Comparison of ENCODE assay signal across 37 mouse cellular contexts in the genomic region with DNA sequence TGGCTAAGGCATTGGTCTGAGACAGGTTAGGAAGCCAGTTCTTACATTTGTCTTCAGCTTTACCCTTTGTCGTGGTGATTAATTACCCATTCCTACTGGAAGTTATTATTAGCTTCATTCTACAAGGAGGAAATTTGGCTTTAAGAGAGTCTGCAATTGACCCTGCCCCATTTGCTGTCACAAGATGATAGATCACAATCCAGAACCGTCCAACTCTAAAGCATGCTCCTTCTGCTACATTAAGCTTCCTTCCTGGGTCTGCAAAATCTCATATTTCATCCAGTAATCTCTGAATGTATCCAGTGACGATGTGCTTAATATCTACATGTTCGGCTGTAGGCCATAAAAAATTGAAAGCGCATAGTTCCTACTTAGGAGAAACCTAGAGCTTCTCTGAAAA. TPM values are rescaled to one million over a fixed set of nuclear protein-coding genes. Genes with fewer than 3 reads are reported as not detected.
DNase-seq lines count a peak whose midpoint lies in the region; ATAC-seq and TF ChIP-seq lines count a peak whose summit lies in the region.
"Had no signal": no experiment of that assay in that cellular context is flagged by ENCODE, and none has a peak within 500 bp of the region (broad histone marks: within the 10 kb centered on the region; RNA-seq: fewer than 3 reads in every experiment).

No protein-coding gene starts in this region.

- no peaks in the 10 kb centered on the region for H3K36me3 ChIP-seq in kidney, adult 2 months (ENCODE audit: control insufficient read depth, insufficient read depth, low read length)
- no peaks in the 10 kb centered on the region for H3K36me3 ChIP-seq in kidney, embryonic 16.5 days (ENCODE audit: insufficient read depth, low read length)
- no peaks in the 10 kb centered on the region for H3K36me3 ChIP-seq in lung, embryonic 14.5 days (ENCODE audit: insufficient read depth)
- H3K36me3 ChIP-seq: embryonic facial prominence, embryonic 12.5 days; embryonic facial prominence, embryonic 15.5 days; G1E; hindbrain, embryonic 12.5 days; hindbrain, embryonic 15.5 days had no signal

- TF ChIP-seq POLR2A in kidney, adult 2 months (IDR thresholded peaks at IDR 0.05; ENCODE audit: low read depth, low read length) = no peak

- WGBS in kidney, adult 2 months = 30% methylated on average over 5 of the region's 5 CpGs
- 22% methylated on average over 5 of the region's 5 CpGs for WGBS in kidney, embryonic 16.5 days
- WGBS in lung, embryonic 14.5 days = 40% methylated on average over 5 of the region's 5 CpGs

- H3K4me3 ChIP-seq in kidney, adult 2 months (ENCODE audit: insufficient read depth, low read depth, low read length) = no peak overlapping the region
- no peak overlapping the region for H3K4me3 ChIP-seq in kidney, embryonic 16.5 days (ENCODE audit: low read length)
- H3K4me3 ChIP-seq in lung, embryonic 14.5 days (ENCODE audit: low read depth, low read length) = no peak overlapping the region
- H3K4me3 ChIP-seq: embryonic facial prominence, embryonic 12.5 days; embryonic facial prominence, embryonic 15.5 days; gastrocnemius, adult 2 months; hindbrain, embryonic 12.5 days; hindbrain, embryonic 15.5 days had no signal

- peak; percentile 65; the same call in 1 of the 2 replicates for ATAC-seq in kidney, embryonic 16.5 days (ENCODE audit: low FRiP score, low TSS enrichment)
- no peak for ATAC-seq in lung, embryonic 14.5 days (ENCODE audit: insufficient read depth)
- ATAC-seq: forebrain, embryonic 14.5 days; forebrain, postnatal 0 days; Patski had no signal

- no peaks in the 10 kb centered on the region for H3K4me1 ChIP-seq in kidney, adult 2 months (ENCODE audit: control insufficient read depth, insufficient read depth, low read length)
- H3K4me1 ChIP-seq in kidney, embryonic 16.5 days (ENCODE audit: insufficient read depth, low read length) = 0 out of 2 replicates have a peak, but pooled peaks cover 4% of the 10 kb centered on the region
- no peaks in the 10 kb centered on the region for H3K4me1 ChIP-seq in lung, embryonic 14.5 days (ENCODE audit: insufficient read depth)
- H3K4me1 ChIP-seq: embryonic facial prominence, embryonic 12.5 days; embryonic facial prominence, embryonic 15.5 days; hindbrain, embryonic 12.5 days; hindbrain, embryonic 15.5 days had no signal

- DNase-seq in kidney, adult 2 months = peak; percentile 1
- no peak for DNase-seq in kidney, adult 9 months
- DNase-seq in kidney, postnatal 36 days = no peak
- DNase-seq in lung, embryonic 14.5 days = peak; percentile 13
- no peak for DNase-seq in lung, postnatal 36 days
- DNase-seq in kidney, postnatal 4 days = peak; percentile 7 to 14
- DNase-seq in adrenal gland, postnatal 10 days = no peak
- DNase-seq: adrenal gland, postnatal 14 days; B cell, adult 2 months; cerebellum, adult 11 months; cerebellum, adult 2 months; cerebellum, adult 9-11 months; cerebellum, postnatal 25 days; forebrain, postnatal 0 days; gastrocnemius, adult 2 months; gastrocnemius, postnatal 14 days; heart, adult 11 months had no signal

- no peaks in the 10 kb centered on the region for H3K27me3 ChIP-seq in kidney, adult 2 months (replicated peaks; ENCODE audit: control insufficient read depth, insufficient read depth, low read length)
- H3K27me3 ChIP-seq in kidney, embryonic 16.5 days (ENCODE audit: insufficient read depth, low read length) = no peaks in the 10 kb centered on the region
- no peaks in the 10 kb centered on the region for H3K27me3 ChIP-seq in lung, embryonic 14.5 days (ENCODE audit: insufficient read depth, low read length)
- H3K27me3 ChIP-seq: CH12.LX; embryonic facial prominence, embryonic 12.5 days; embryonic facial prominence, embryonic 15.5 days; hindbrain, embryonic 12.5 days; hindbrain, embryonic 15.5 days; Patski had no signal

- no peak overlapping the region for H3K27ac ChIP-seq in kidney, adult 2 months (ENCODE audit: insufficient read depth, low read depth, low read length)
- no peak overlapping the region for H3K27ac ChIP-seq in kidney, embryonic 16.5 days (ENCODE audit: low read length)
- no peak overlapping the region for H3K27ac ChIP-seq in lung, embryonic 14.5 days (ENCODE audit: low read depth)
- H3K27ac ChIP-seq: embryonic facial prominence, embryonic 12.5 days; embryonic facial prominence, embryonic 15.5 days; gastrocnemius, adult 2 months; hindbrain, embryonic 12.5 days; hindbrain, embryonic 15.5 days had no signal

- H3K9me3 ChIP-seq in kidney, embryonic 16.5 days (ENCODE audit: low read length) = no peaks in the 10 kb centered on the region
- H3K9me3 ChIP-seq in lung, embryonic 14.5 days (ENCODE audit: low read depth, low read length) = no peaks in the 10 kb centered on the region
- H3K9me3 ChIP-seq: embryonic facial prominence, embryonic 12.5 days; embryonic facial prominence, embryonic 15.5 days; G1E; hindbrain, embryonic 12.5 days; hindbrain, embryonic 15.5 days had no signal

- H3K4me2 ChIP-seq in kidney, embryonic 16.5 days (replicated peaks; ENCODE audit: low read depth, low read length) = no peak overlapping the region
- H3K4me2 ChIP-seq in lung, embryonic 14.5 days = no peak overlapping the region
- H3K4me2 ChIP-seq: embryonic facial prominence, embryonic 12.5 days; embryonic facial prominence, embryonic 15.5 days; heart, embryonic 11.5 days; hindbrain, embryonic 12.5 days; hindbrain, embryonic 15.5 days had no signal

- H3K9ac ChIP-seq in kidney, embryonic 16.5 days (replicated peaks; ENCODE audit: low read length) = no peak overlapping the region
- H3K9ac ChIP-seq in lung, embryonic 14.5 days = no peak overlapping the region
- H3K9ac ChIP-seq: embryonic facial prominence, embryonic 12.5 days; embryonic facial prominence, embryonic 15.5 days; forebrain, postnatal 0 days; hindbrain, embryonic 12.5 days; hindbrain, embryonic 15.5 days had no signal

- no peak for TF ChIP-seq CTCF in kidney, adult 2 months (conservative IDR thresholded peaks at IDR 0.05; ENCODE audit: insufficient read depth, insufficient read length, low read depth, low read length)
- no peak for TF ChIP-seq CTCF in lung, embryonic 14.5 days (IDR thresholded peaks at IDR 0.05; ENCODE audit: low read depth)

RNA-seq across cellular contexts. Expression of gene Nt5c1b, which starts 29.2 kb away (rescaled TPM):
- polyA plus RNA-seq in kidney, adult 2 months (2012; rRNA removed) = 0.09 and 0.14 TPM in 2 replicates
- polyA plus RNA-seq in kidney, embryonic 16.5 days (2015; fragmentation: Nextera tagmentation; extraction: Ambion mirVana) = 0.13 TPM in 1 of 2 replicates, not detected in the other
- 0.13 TPM in 1 of 2 replicates, not detected in the other for polyA plus RNA-seq in lung, embryonic 14.5 days (2014; fragmentation: Nextera tagmentation; extraction: Ambion mirVana)
- total RNA-seq in adrenal gland, postnatal 10 days (2021) = not detected
- total RNA-seq: adrenal gland, adult 18-20 months; adrenal gland, postnatal 14 days; adrenal gland, postnatal 4 days; CH12.LX; gastrocnemius, adult 2 months; gastrocnemius, postnatal 14 days; gastrocnemius, postnatal 4 days; heart, adult 8-10 months; heart, postnatal 25 days; hematopoietic stem cell, adult 5-6 weeks had no signal
- polyA plus RNA-seq: cerebellum, adult 2 months; cortical plate, adult 2 months; embryonic facial prominence, embryonic 12.5 days; embryonic facial prominence, embryonic 15.5 days; forebrain, embryonic 14.5 days; forebrain, postnatal 0 days; frontal cortex, adult 2 months; G1E; heart, embryonic 11.5 days; heart, embryonic 14.5 days; heart, postnatal 0 days; hindbrain, embryonic 12.5 days; hindbrain, embryonic 15.5 days; Patski had no signal

RNA-seq across cellular contexts. Expression of gene Rdh14, which starts 50.0 kb away (rescaled TPM):
- polyA plus RNA-seq in kidney, adult 2 months (2012; rRNA removed) = 22.8 and 23.7 TPM in 2 replicates
- polyA plus RNA-seq in kidney, embryonic 16.5 days (2015; fragmentation: Nextera tagmentation; extraction: Ambion mirVana) = 35.6 and 40.7 TPM in 2 replicates
- polyA plus RNA-seq in lung, embryonic 14.5 days (2014; fragmentation: Nextera tagmentation; extraction: Ambion mirVana) = 28.9 and 30.3 TPM in 2 replicates
- total RNA-seq in adrenal gland, postnatal 10 days (2021) = 10 to 100 TPM; 32.0 to 33.4 TPM

Comparison
In these comparisons a context has a peak if more than half of its experiments do, and no peak if none do; other contexts are left out.
1. DNase-seq: peak in kidney, adult 2 months (single experiment), lung, embryonic 14.5 days (single experiment) and kidney, postnatal 4 days (2 of 2); none in kidney, adult 9 months (single experiment), kidney, postnatal 36 days (0 of 2), lung, postnatal 36 days (single experiment) and adrenal gland, postnatal 10 days (single experiment).